Mouse (Mus musculus): ENCODE data around the gene Mbip.
A peak's percentile ranks its signal among the peaks of the same experiment; 100 is the strongest.

The Mbip gene

GRCm38 (mm10) chr12:56345367-56346089 lies at the start of gene Mbip:
Gene Mbip (minus strand): TSS chr12:56345894.
- DNase-seq = peak; percentile 85 to 92

- DNase-seq = no peak
Observed at GRCm38 (mm10) chr12:56387647-56388205, 42.0 kb upstream of the Mbip start.

- DNase-seq = no peak
Observed at GRCm38 (mm10) chr12:56386955-56387646, 41.4 kb upstream of the Mbip start.

GRCm38 (mm10) chr12:56344771-56345314 lies 851 bp downstream of the Mbip start:
- no peak for DNase-seq

GRCm38 (mm10) chr12:56339295-56340056 lies 6.2 kb downstream of the Mbip start:
- no peak for DNase-seq

- DNase-seq = no peak
Observed at GRCm38 (mm10) chr12:56333461-56333860, 12.2 kb downstream of the Mbip start.

GRCm38 (mm10) chr12:56332475-56332874 lies 13.2 kb downstream of the Mbip start:
- DNase-seq = no peak

GRCm38 (mm10) chr12:56327448-56327998 lies 18.2 kb downstream of the Mbip start:
- DNase-seq = no peak

GRCm38 (mm10) chr12:56325851-56326250 lies 19.8 kb downstream of the Mbip start:
- DNase-seq = no peak

- DNase-seq = no peak
Observed at GRCm38 (mm10) chr12:56318941-56319340, 26.8 kb downstream of the Mbip start.

- no peak for DNase-seq
Observed at GRCm38 (mm10) chr12:56318059-56318458, 27.6 kb downstream of the Mbip start.

GRCm38 (mm10) chr12:56305758-56306157 lies 39.9 kb downstream of the Mbip start:
- DNase-seq = no peak

GRCm38 (mm10) chr12:56302321-56303017 lies 43.2 kb downstream of the Mbip start:
- no peak for DNase-seq

GRCm38 (mm10) chr12:56301487-56302293 lies 44.0 kb downstream of the Mbip start:
- DNase-seq = no peak

GRCm38 (mm10) chr12:56299610-56300009 lies 46.1 kb downstream of the Mbip start:
- DNase-seq = no peak

GRCm38 (mm10) chr12:56298919-56299318 lies 46.8 kb downstream of the Mbip start:
- DNase-seq = no peak

GRCm38 (mm10) chr12:56297921-56298830 lies 47.5 kb downstream of the Mbip start:
- DNase-seq = no peak

- DNase-seq = no peak
Observed at GRCm38 (mm10) chr12:56297099-56297498, 48.6 kb downstream of the Mbip start.

- DNase-seq = no peak
Observed at GRCm38 (mm10) chr12:56296524-56296923, 49.2 kb downstream of the Mbip start.

- DNase-seq = no peak
Observed at GRCm38 (mm10) chr12:56295160-56295559, 50.5 kb downstream of the Mbip start.
